Mouse (Mus musculus) CH12F3 (cell line): ENCODE measurements around the gene Mcoln1.

Source experiments
- in situ Hi-C: fragments of 300-500 bp; cut with MboI; formaldehyde crosslinking; loops from 2 replicates; pipeline ENCODE4 v1.14.3; 2020; ENCODE audit warnings: low sequenced_read_pairs

Gene Mcoln1

GRCm38 (mm10) chr8:3496428-3496748, 3.9 kb upstream of the Mcoln1 start:
- in situ Hi-C loops, result no loop called here

- in situ Hi-C loops, result no loop called here
These were observed 1.7 kb upstream of the Mcoln1 start for GRCm38 (mm10) chr8:3498583-3498982.

- in situ Hi-C loops, result no loop called here
These were observed 506 bp upstream of the Mcoln1 start for GRCm38 (mm10) chr8:3499751-3500150.

- in situ Hi-C loops, result no loop called here
These were observed 2.0 kb downstream of the Mcoln1 start for GRCm38 (mm10) chr8:3502217-3502616.

- in situ Hi-C loops, result no loop called here
These were observed 7.9 kb downstream of the Mcoln1 start for GRCm38 (mm10) chr8:3507979-3508754.

- in situ Hi-C loops, result no loop called here
These were observed 14.5 kb downstream of the Mcoln1 start for GRCm38 (mm10) chr8:3514681-3515247.

- in situ Hi-C loops, result no loop called here
These were observed 15.0 kb downstream of the Mcoln1 start, which contains the start of gene Pnpla6 for GRCm38 (mm10) chr8:3515260-3515671. TSS of gene Pnpla6 (plus strand) at chr8:3515384.

- in situ Hi-C loops, result no loop called here
These were observed 15.6 kb downstream of the Mcoln1 start for GRCm38 (mm10) chr8:3515771-3516417.

GRCm38 (mm10) chr8:3516450-3517116, 16.3 kb downstream of the Mcoln1 start:
- in situ Hi-C loops, result no loop called here

GRCm38 (mm10) chr8:3517117-3517495, 16.8 kb downstream of the Mcoln1 start:
- in situ Hi-C loops, result no loop called here

GRCm38 (mm10) chr8:3522007-3522697, 21.9 kb downstream of the Mcoln1 start:
- in situ Hi-C loops, result no loop called here

GRCm38 (mm10) chr8:3530816-3531215, 30.6 kb downstream of the Mcoln1 start:
- in situ Hi-C loops, result no loop called here

GRCm38 (mm10) chr8:3531936-3532335, 31.7 kb downstream of the Mcoln1 start:
- in situ Hi-C loops, result no loop called here

- in situ Hi-C loops, result no loop called here
These were observed 36.0 kb downstream of the Mcoln1 start for GRCm38 (mm10) chr8:3536053-3536841.

GRCm38 (mm10) chr8:3536940-3537339, 36.7 kb downstream of the Mcoln1 start:
- in situ Hi-C loops, result no loop called here

- in situ Hi-C loops, result no loop called here
These were observed 37.4 kb downstream of the Mcoln1 start for GRCm38 (mm10) chr8:3537666-3538065.

- in situ Hi-C loops, result no loop called here
These were observed 38.9 kb downstream of the Mcoln1 start for GRCm38 (mm10) chr8:3539146-3539545.

GRCm38 (mm10) chr8:3540076-3540475, 39.8 kb downstream of the Mcoln1 start:
- in situ Hi-C loops, result no loop called here

- in situ Hi-C loops, result no loop called here
These were observed 46.3 kb downstream of the Mcoln1 start for GRCm38 (mm10) chr8:3546511-3546910.

- in situ Hi-C loops, result no loop called here
These were observed 52.0 kb downstream of the Mcoln1 start for GRCm38 (mm10) chr8:3552240-3552639.
